Mouse (Mus musculus) hindbrain, embryonic 16.5 days (tissue): ENCODE data around the gene Slc9a9. TPM values are rescaled to one million over a fixed set of nuclear protein-coding genes. Genes with fewer than 3 reads are reported as not detected.

Experiments
- ATAC-seq: fragments of 200-750 bp; cut with Nextera tagmentation; 2 replicates; pipeline ENCODE4 v1.8.0; 2017; ENCODE audit warnings: moderate TSS enrichment, moderate library complexity
- H3K27ac ChIP-seq: fragments of 300-500 bp; sonication (generic); 2 replicates; pipeline ENCODE4 v1.5.1; 2014; ENCODE audit warnings: low read depth, mild to moderate bottlenecking, control low read depth, low read length, moderate library complexity
- H3K27me3 ChIP-seq: fragments of 300-500 bp; sonication (generic); replicated peaks from 2 replicates; pipeline ENCODE4 v1.6.1; 2014; ENCODE audit warnings: low read length; ENCODE audit not compliant: control insufficient read depth, insufficient read depth
- H3K36me3 ChIP-seq: fragments of 300-500 bp; sonication (generic); 2 replicates; pipeline ENCODE4 v1.6.1; 2014; ENCODE audit warnings: mild to moderate bottlenecking, low read length, moderate library complexity, mixed read lengths; ENCODE audit not compliant: control insufficient read depth, insufficient read depth
- H3K4me1 ChIP-seq: fragments of 300-500 bp; sonication (generic); 2 replicates; pipeline ENCODE4 v1.6.1; 2014; ENCODE audit warnings: low read depth, low read length; ENCODE audit not compliant: control insufficient read depth, insufficient read depth
- H3K4me2 ChIP-seq: fragments of 300-500 bp; sonication (generic); 2 replicates; pipeline ENCODE4 v1.6.1; 2014; ENCODE audit warnings: mild to moderate bottlenecking, low read length, control low read depth, moderate library complexity
- H3K4me3 ChIP-seq: fragments of 300-500 bp; sonication (generic); 2 replicates; pipeline ENCODE4 v1.5.1; 2014; ENCODE audit warnings: mild to moderate bottlenecking, low read length, control low read depth, moderate library complexity
- H3K9ac ChIP-seq: fragments of 300-500 bp; sonication (generic); 2 replicates; pipeline ENCODE4 v1.6.1; 2014; ENCODE audit warnings: low read depth, mild to moderate bottlenecking, control low read depth, low read length, moderate library complexity
- H3K9me3 ChIP-seq: fragments of 300-500 bp; sonication (generic); 2 replicates; pipeline ENCODE4 v1.6.1; 2014; ENCODE audit warnings: mild to moderate bottlenecking, low read length, moderate library complexity; ENCODE audit not compliant: control insufficient read depth
- WGBS: fragments of 180-500 bp; shearing (Covaris S2); extraction: QIAGEN DNeasy Blood & Tissue Kit; methylation state at CpG from one replicate; pipeline ENCODE4 v1.1.7; 2014; 5-methylcytosine and 5-hydroxymethylcytosine counted together
- polyA plus RNA-seq: library from polyadenylated mRNA; unstranded; fragments of >200 nt; fragmentation: Nextera tagmentation; extraction: Ambion mirVana; gene quantifications from 2 replicates; pipeline ENCODE4 v1.2.1, GENCODE M21; 2015

The Slc9a9 gene
- polyA plus RNA-seq, 1 experiment from 2014 or later, result 6.9 TPM

- Histone ChIP-seq H3K27me3 (no peaks in the 10 kb centered on the region), H3K27ac (no peak overlapping the region), H3K9me3 (no peaks in the 10 kb centered on the region), H3K4me3 (no peak overlapping the region), H3K9ac (no peak overlapping the region), H3K4me1 (no peaks in the 10 kb centered on the region), H3K36me3 (no peaks in the 10 kb centered on the region), H3K4me2 (no peak overlapping the region)
- WGBS, result 77% methylated on average over 3 of the region's 3 CpGs
- no peak for ATAC-seq
Measured at GRCm38 (mm10) chr9:95034140-95034970, 364.6 kb downstream of the Slc9a9 start.

GRCm38 (mm10) chr9:95036209-95036608, 366.5 kb downstream of the Slc9a9 start:
- Histone ChIP-seq H3K9me3 (no peaks in the 10 kb centered on the region), H3K4me2 (no peak overlapping the region), H3K27ac (no peak overlapping the region), H3K27me3 (no peaks in the 10 kb centered on the region), H3K36me3 (no peaks in the 10 kb centered on the region), H3K9ac (no peak overlapping the region), H3K4me1 (no peaks in the 10 kb centered on the region), H3K4me3 (no peak overlapping the region)
- no peak for ATAC-seq

DNA sequence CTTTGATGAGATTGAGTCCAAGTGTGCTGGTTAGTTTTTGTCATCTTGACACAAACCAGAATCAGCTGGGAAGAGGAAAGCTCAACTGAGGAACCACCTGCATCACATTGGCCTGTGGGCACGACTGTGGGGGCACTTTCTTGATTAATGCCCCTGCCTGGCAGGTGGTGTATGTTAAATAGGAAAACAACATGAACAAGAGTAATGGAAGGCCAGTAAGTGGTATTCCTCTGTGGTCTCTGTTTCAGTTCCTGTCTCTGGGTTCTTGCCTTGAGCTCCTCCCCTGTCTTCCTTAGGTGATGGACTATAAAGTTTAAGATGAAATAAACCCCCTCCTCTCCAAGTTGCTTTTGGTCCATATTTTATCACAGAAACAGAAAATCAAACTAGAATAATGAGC, 372.7 kb downstream of the Slc9a9 start:
- no peak overlapping the region for H3K9ac ChIP-seq
- ATAC-seq, result no peak

GRCm38 (mm10) chr9:95052160-95052559, 382.5 kb downstream of the Slc9a9 start:
- no peak overlapping the region for H3K4me2 ChIP-seq
- no peaks in the 10 kb centered on the region for H3K4me1 ChIP-seq
- no peak overlapping the region for H3K4me3 ChIP-seq
- ATAC-seq, result no peak
- no peaks in the 10 kb centered on the region for H3K9me3 ChIP-seq
- 70% methylated on average over 9 of the region's 9 CpGs for WGBS
- H3K36me3 ChIP-seq, result no peaks in the 10 kb centered on the region
- no peak overlapping the region for H3K27ac ChIP-seq
- no peak overlapping the region for H3K9ac ChIP-seq
- no peaks in the 10 kb centered on the region for H3K27me3 ChIP-seq

More for the DNA sequence above, 372.7 kb downstream of the Slc9a9 start:
- Histone ChIP-seq H3K36me3 (no peaks in the 10 kb centered on the region), H3K27ac (no peak overlapping the region), H3K4me3 (no peak overlapping the region), H3K4me1 (no peaks in the 10 kb centered on the region), H3K4me2 (no peak overlapping the region), H3K27me3 (no peaks in the 10 kb centered on the region), H3K9me3 (no peaks in the 10 kb centered on the region)
- WGBS, result 43% methylated on average over 1 of the region's 1 CpGs

DNA sequence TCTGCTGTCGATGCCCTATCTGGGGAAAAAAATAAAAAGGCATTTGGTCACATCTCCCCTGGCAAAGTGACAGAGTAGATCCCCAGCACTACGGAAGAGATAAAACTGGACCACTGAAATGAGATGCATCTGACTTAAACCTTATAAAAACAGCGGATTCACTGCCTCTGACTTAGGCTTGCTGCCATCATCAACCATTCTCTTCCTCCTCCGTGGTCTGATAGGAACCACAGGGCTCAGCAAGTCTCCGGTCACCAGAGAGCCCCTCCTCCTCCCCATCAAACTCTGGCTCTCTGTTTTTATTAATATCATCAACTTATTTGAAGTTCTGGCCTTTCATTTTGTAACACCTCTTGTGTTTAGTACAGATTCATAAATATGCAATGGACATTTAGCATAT, 383.5 kb downstream of the Slc9a9 start:
- no peaks in the 10 kb centered on the region for H3K4me1 ChIP-seq
- H3K4me3 ChIP-seq, result no peak overlapping the region
- H3K27me3 ChIP-seq, result no peaks in the 10 kb centered on the region
- no peaks in the 10 kb centered on the region for H3K36me3 ChIP-seq
- no peak overlapping the region for H3K9ac ChIP-seq
- H3K27ac ChIP-seq, result no peak overlapping the region
- ATAC-seq, result no peak
- 82% methylated on average over 5 of the region's 5 CpGs for WGBS
- no peaks in the 10 kb centered on the region for H3K9me3 ChIP-seq
- H3K4me2 ChIP-seq, result no peak overlapping the region

DNA sequence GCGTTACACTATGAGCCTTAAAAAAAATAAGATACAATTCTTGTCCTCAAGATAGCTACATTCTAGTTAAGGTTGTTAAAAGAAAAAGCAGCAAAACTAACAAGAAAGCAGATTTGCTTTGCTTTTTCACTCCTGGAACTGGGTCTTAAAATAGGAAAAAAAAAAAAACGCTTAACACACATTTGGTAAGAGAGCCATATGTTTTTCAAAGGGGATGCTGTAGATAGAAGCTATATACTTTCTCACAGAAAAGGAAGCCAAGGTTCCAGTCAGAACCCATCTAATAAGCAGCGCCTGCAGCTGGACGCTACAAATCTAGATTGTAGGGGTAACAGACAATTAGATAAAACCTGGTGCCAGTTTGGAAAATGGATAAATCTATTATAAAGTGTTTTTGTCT, 386.1 kb downstream of the Slc9a9 start:
- Histone ChIP-seq H3K27me3 (no peaks in the 10 kb centered on the region), H3K4me1 (no peaks in the 10 kb centered on the region), H3K36me3 (no peaks in the 10 kb centered on the region), H3K4me2 (no peak overlapping the region), H3K9ac (no peak overlapping the region), H3K9me3 (no peaks in the 10 kb centered on the region), H3K4me3 (no peak overlapping the region), H3K27ac (no peak overlapping the region)
- WGBS, result 85% methylated on average over 4 of the region's 4 CpGs
- ATAC-seq, result no peak

DNA sequence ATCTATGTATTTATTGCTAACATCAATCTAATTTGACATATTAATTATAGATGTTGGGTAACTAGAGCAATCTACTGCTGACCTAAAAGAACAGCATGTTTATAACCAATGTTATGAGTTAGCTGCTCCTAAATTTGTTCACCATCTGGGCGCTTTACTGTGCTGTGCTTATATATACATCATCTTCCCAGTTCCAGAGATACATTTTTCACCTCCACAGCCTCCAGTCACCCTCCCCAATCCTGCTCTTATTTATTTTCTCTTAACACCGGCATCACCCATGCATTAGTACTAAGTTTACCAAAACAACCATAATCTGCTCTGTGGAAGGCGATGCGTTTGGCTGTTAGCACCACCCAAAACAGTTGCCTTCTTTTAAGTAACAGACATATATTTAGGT, 391.0 kb downstream of the Slc9a9 start:
- ATAC-seq, result no peak
- H3K9ac ChIP-seq, result no peak overlapping the region
- H3K4me2 ChIP-seq, result no peak overlapping the region
- no peaks in the 10 kb centered on the region for H3K4me1 ChIP-seq
- no peaks in the 10 kb centered on the region for H3K27me3 ChIP-seq
- WGBS, result 91% methylated on average over 4 of the region's 4 CpGs
- no peak overlapping the region for H3K27ac ChIP-seq
- no peaks in the 10 kb centered on the region for H3K9me3 ChIP-seq
- no peak overlapping the region for H3K4me3 ChIP-seq
- no peaks in the 10 kb centered on the region for H3K36me3 ChIP-seq

- H3K9ac ChIP-seq, result no peak overlapping the region
- H3K9me3 ChIP-seq, result no peaks in the 10 kb centered on the region
- no peak overlapping the region for H3K4me3 ChIP-seq
- no peaks in the 10 kb centered on the region for H3K4me1 ChIP-seq
- H3K27me3 ChIP-seq, result no peaks in the 10 kb centered on the region
- WGBS, result 73% methylated on average over 3 of the region's 3 CpGs
- no peak for ATAC-seq
- H3K4me2 ChIP-seq, result no peak overlapping the region
- no peaks in the 10 kb centered on the region for H3K36me3 ChIP-seq
- H3K27ac ChIP-seq, result no peak overlapping the region
Measured at GRCm38 (mm10) chr9:95067037-95067436, 397.3 kb downstream of the Slc9a9 start.

GRCm38 (mm10) chr9:95068466-95068865, 398.8 kb downstream of the Slc9a9 start:
- H3K4me1 ChIP-seq, result peaks cover 3% of the 10 kb centered on the region; the same call in 1 of the 2 replicates
- no peak overlapping the region for H3K27ac ChIP-seq
- no peaks in the 10 kb centered on the region for H3K36me3 ChIP-seq
- WGBS, result 91% methylated on average over 2 of the region's 2 CpGs
- H3K9me3 ChIP-seq, result no peaks in the 10 kb centered on the region
- no peaks in the 10 kb centered on the region for H3K27me3 ChIP-seq
- no peak overlapping the region for H3K9ac ChIP-seq
- ATAC-seq, result no peak
- H3K4me3 ChIP-seq, result no peak overlapping the region
- no peak overlapping the region for H3K4me2 ChIP-seq
